Mouse (Mus musculus): ENCODE results near the gene Ipo9. TPM values are rescaled to one million over a fixed set of nuclear protein-coding genes. Genes with fewer than 3 reads are reported as not detected.

Gene Ipo9
- polyA plus RNA-seq, 1 experiment from 2014 or later: 217 TPM

GRCm38 (mm10) chr1:135359071-135359470, 71.2 kb downstream of the Ipo9 start:
- H3K9ac ChIP-seq (ENCODE audit: low read depth, low read length): no peak overlapping the region
- H3K27me3 ChIP-seq (ENCODE audit: control insufficient read depth, insufficient read depth, low read length): no peaks in the 10 kb centered on the region
- 32% methylated on average over 2 of the region's 2 CpGs for WGBS
- no peaks in the 10 kb centered on the region for H3K9me3 ChIP-seq (ENCODE audit: control insufficient read depth, low read length)
- no peak for ATAC-seq (ENCODE audit: low FRiP score)
- no peak overlapping the region for H3K4me2 ChIP-seq (replicated peaks; ENCODE audit: low read depth, low read length)
- no peaks in the 10 kb centered on the region for H3K36me3 ChIP-seq (ENCODE audit: control insufficient read depth, insufficient read depth, low read length)
- no peak overlapping the region for H3K27ac ChIP-seq (ENCODE audit: low read depth, low read length)
- no peaks in the 10 kb centered on the region for H3K4me1 ChIP-seq (replicated peaks; ENCODE audit: control insufficient read depth, insufficient read depth, low read length)
- DNase-seq (ENCODE audit: low spot score): no peak
- H3K4me3 ChIP-seq (ENCODE audit: low read depth, low read length): no peak overlapping the region

GRCm38 (mm10) chr1:135351953-135352352, 78.3 kb downstream of the Ipo9 start:
- H3K9me3 ChIP-seq (ENCODE audit: control insufficient read depth, low read length): no peaks in the 10 kb centered on the region
- no peak overlapping the region for H3K4me3 ChIP-seq (ENCODE audit: low read depth, low read length)
- no peak overlapping the region for H3K27ac ChIP-seq (ENCODE audit: low read depth, low read length)
- 79% methylated on average over 3 of the region's 3 CpGs for WGBS
- H3K36me3 ChIP-seq (ENCODE audit: control insufficient read depth, insufficient read depth, low read length): no peaks in the 10 kb centered on the region
- no peaks in the 10 kb centered on the region for H3K4me1 ChIP-seq (replicated peaks; ENCODE audit: control insufficient read depth, insufficient read depth, low read length)
- no peak overlapping the region for H3K9ac ChIP-seq (ENCODE audit: low read depth, low read length)
- no peak for ATAC-seq (ENCODE audit: low FRiP score)
- no peak overlapping the region for H3K4me2 ChIP-seq (replicated peaks; ENCODE audit: low read depth, low read length)
- H3K27me3 ChIP-seq (ENCODE audit: control insufficient read depth, insufficient read depth, low read length): no peaks in the 10 kb centered on the region
- no peak for DNase-seq (ENCODE audit: low spot score)

- Histone ChIP-seq H3K36me3 (ENCODE audit: control insufficient read depth, insufficient read depth, low read length) (no peaks in the 10 kb centered on the region), H3K9me3 (ENCODE audit: control insufficient read depth, low read length) (no peaks in the 10 kb centered on the region), H3K4me1 (replicated peaks; ENCODE audit: control insufficient read depth, insufficient read depth, low read length) (no peaks in the 10 kb centered on the region), H3K27ac (ENCODE audit: low read depth, low read length) (no peak overlapping the region), H3K4me2 (replicated peaks; ENCODE audit: low read depth, low read length) (no peak overlapping the region), H3K9ac (ENCODE audit: low read depth, low read length) (no peak overlapping the region), H3K27me3 (ENCODE audit: control insufficient read depth, insufficient read depth, low read length) (no peaks in the 10 kb centered on the region), H3K4me3 (ENCODE audit: low read depth, low read length) (no peak overlapping the region)
- no peak for ATAC-seq (ENCODE audit: low FRiP score)
- no peak for DNase-seq (ENCODE audit: low spot score)
- WGBS: 59% methylated on average over 4 of the region's 4 CpGs
Measured at GRCm38 (mm10) chr1:135347498-135348169, 82.7 kb downstream of the Ipo9 start.

DNA sequence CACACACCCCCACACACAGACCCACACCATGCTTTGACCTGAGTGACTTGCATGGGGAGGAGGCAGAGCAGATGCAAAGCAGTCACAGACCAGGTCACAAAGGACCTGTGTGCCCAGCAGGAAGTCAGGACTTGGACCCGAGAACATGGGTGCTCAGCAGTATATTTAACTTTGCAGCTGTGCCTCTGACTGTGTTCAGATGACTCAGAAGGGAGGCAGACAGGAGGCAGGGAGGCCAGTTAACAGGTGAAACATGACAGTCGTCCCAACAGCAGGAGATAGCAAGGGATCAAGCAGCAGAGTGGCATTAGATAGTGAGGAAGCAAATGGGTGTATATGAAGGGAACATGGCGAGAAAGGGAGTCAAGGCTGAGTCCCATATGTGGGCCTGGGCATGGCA, 83.4 kb downstream of the Ipo9 start:
- Histone ChIP-seq H3K36me3 (ENCODE audit: control insufficient read depth, insufficient read depth, low read length) (no peaks in the 10 kb centered on the region), H3K27ac (ENCODE audit: low read depth, low read length) (no peak overlapping the region), H3K4me2 (replicated peaks; ENCODE audit: low read depth, low read length) (no peak overlapping the region), H3K9me3 (ENCODE audit: control insufficient read depth, low read length) (no peaks in the 10 kb centered on the region), H3K4me3 (ENCODE audit: low read depth, low read length) (no peak overlapping the region), H3K27me3 (ENCODE audit: control insufficient read depth, insufficient read depth, low read length) (no peaks in the 10 kb centered on the region), H3K9ac (ENCODE audit: low read depth, low read length) (no peak overlapping the region), H3K4me1 (replicated peaks; ENCODE audit: control insufficient read depth, insufficient read depth, low read length) (no peaks in the 10 kb centered on the region)
- DNase-seq (ENCODE audit: low spot score) (no peak), ATAC-seq (ENCODE audit: low FRiP score) (no peak)
- WGBS: 69% methylated on average over 3 of the region's 3 CpGs

DNA sequence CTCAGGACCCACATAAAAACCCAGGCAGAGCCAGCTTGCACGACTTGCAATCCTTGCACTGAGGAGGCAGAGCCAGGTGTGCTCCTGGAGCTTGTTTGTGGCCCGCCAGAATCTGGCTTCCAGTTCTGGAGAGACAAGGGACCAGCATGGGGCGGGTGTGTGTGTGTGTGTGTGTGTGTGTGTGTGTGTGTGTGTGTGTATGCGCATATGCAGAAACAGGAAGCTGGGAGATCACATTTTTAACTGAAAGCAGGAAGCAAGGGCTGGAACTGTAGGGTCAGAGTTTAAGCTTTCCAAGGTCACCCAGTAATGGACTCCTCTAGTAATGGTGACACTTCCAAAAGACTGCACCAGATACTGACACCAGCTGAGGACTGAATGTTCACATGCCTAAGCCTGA, 86.3 kb downstream of the Ipo9 start:
- no peaks in the 10 kb centered on the region for H3K27me3 ChIP-seq (ENCODE audit: control insufficient read depth, insufficient read depth, low read length)
- H3K27ac ChIP-seq (ENCODE audit: low read depth, low read length): no peak overlapping the region
- DNase-seq (ENCODE audit: low spot score) (no peak), ATAC-seq (ENCODE audit: low FRiP score) (no peak)
- H3K36me3 ChIP-seq (ENCODE audit: control insufficient read depth, insufficient read depth, low read length): no peaks in the 10 kb centered on the region
- WGBS: 60% methylated on average over 4 of the region's 4 CpGs
- H3K4me2 ChIP-seq (replicated peaks; ENCODE audit: low read depth, low read length): no peak overlapping the region
- no peak overlapping the region for H3K4me3 ChIP-seq (ENCODE audit: low read depth, low read length)
- no peaks in the 10 kb centered on the region for H3K9me3 ChIP-seq (ENCODE audit: control insufficient read depth, low read length)
- no peaks in the 10 kb centered on the region for H3K4me1 ChIP-seq (replicated peaks; ENCODE audit: control insufficient read depth, insufficient read depth, low read length)
- no peak overlapping the region for H3K9ac ChIP-seq (ENCODE audit: low read depth, low read length)

GRCm38 (mm10) chr1:135341947-135342346, 88.4 kb downstream of the Ipo9 start:
- H3K9ac ChIP-seq (ENCODE audit: low read depth, low read length): no peak overlapping the region
- H3K36me3 ChIP-seq (ENCODE audit: control insufficient read depth, insufficient read depth, low read length): no peaks in the 10 kb centered on the region
- H3K4me1 ChIP-seq (replicated peaks; ENCODE audit: control insufficient read depth, insufficient read depth, low read length): no peaks in the 10 kb centered on the region
- ATAC-seq (ENCODE audit: low FRiP score): no peak
- 68% methylated on average over 8 of the region's 8 CpGs for WGBS
- H3K4me3 ChIP-seq (ENCODE audit: low read depth, low read length): no peak overlapping the region
- H3K9me3 ChIP-seq (ENCODE audit: control insufficient read depth, low read length): no peaks in the 10 kb centered on the region
- no peak overlapping the region for H3K4me2 ChIP-seq (replicated peaks; ENCODE audit: low read depth, low read length)
- no peak for DNase-seq (ENCODE audit: low spot score)
- no peak overlapping the region for H3K27ac ChIP-seq (ENCODE audit: low read depth, low read length)
- H3K27me3 ChIP-seq (ENCODE audit: control insufficient read depth, insufficient read depth, low read length): no peaks in the 10 kb centered on the region

Other genes starting within 250 kb of the Ipo9 start
- gene Elf3, start 171.9 kb downstream of the Ipo9 start, polyA plus RNA-seq (2014; fragmentation: Nextera tagmentation; extraction: Ambion mirVana): 0.73 and 2.0 TPM in 2 replicates
- 96.8 and 104 TPM in 2 replicates for gene Rnpep, start 146.4 kb downstream of the Ipo9 start, polyA plus RNA-seq (2014; fragmentation: Nextera tagmentation; extraction: Ambion mirVana)
- gene Timm17a, start 116.7 kb downstream of the Ipo9 start, polyA plus RNA-seq (2014; fragmentation: Nextera tagmentation; extraction: Ambion mirVana): 169 and 175 TPM in 2 replicates
- gene Lmod1, start 105.7 kb downstream of the Ipo9 start, polyA plus RNA-seq (2014; fragmentation: Nextera tagmentation; extraction: Ambion mirVana): 0.32 and 0.45 TPM in 2 replicates
- gene Shisa4, start 55.3 kb downstream of the Ipo9 start, polyA plus RNA-seq (2014; fragmentation: Nextera tagmentation; extraction: Ambion mirVana): 40.1 and 44.5 TPM in 2 replicates
- gene Nav1, start 176.8 kb upstream of the Ipo9 start, polyA plus RNA-seq (2014; fragmentation: Nextera tagmentation; extraction: Ambion mirVana): 16.9 and 21.0 TPM in 2 replicates

All from hindbrain, embryonic 11.5 days (tissue).